Mouse (Mus musculus) cortical plate, adult 2 months (tissue): ENCODE measurements around the gene Clptm1.

Source experiments
- CTCF ChIP-seq: fragments of 200-500 bp; IDR thresholded peaks from 2 replicates; pipeline ENCODE4 v1.5.1; 2011; ENCODE audit warnings: mild to moderate bottlenecking, control low read depth, low read length; ENCODE audit not compliant: insufficient read depth; ENCODE audit errors: extremely low read depth
- POLR2A ChIP-seq: fragments of 200-500 bp; IDR thresholded peaks from 2 replicates; pipeline ENCODE4 v1.6.1; 2011; ENCODE audit warnings: mild to moderate bottlenecking, low read length, control low read depth; ENCODE audit not compliant: insufficient read depth; ENCODE audit errors: extremely low read depth

GRCm38 (mm10) chr7:19696336-19696873 is 31.6 kb upstream of the Clptm1 start:
- TF ChIP-seq CTCF (no peak), POLR2A (no peak)
